Mouse (Mus musculus) left cerebral cortex, postnatal 4 days (tissue): ENCODE data around the gene Plp2. TPM values are rescaled to one million over a fixed set of nuclear protein-coding genes. Genes with fewer than 3 reads are reported as not detected.
"Not testable (repeated sequence)": the region's sequence is repeated elsewhere in the genome, so short reads cannot be mapped to it uniquely, and the experiment has no call there.

ENCODE experiments used
- DNase-seq: peaks from one replicate; pipeline ENCODE4 v3.0.0-alpha.2; 2022
- intact Hi-C: fragments of 180-260 bp; cut with DNase I; formaldehyde crosslinking; loops from one replicate; pipeline ENCODE4 v1.15.1; 2025
- total RNA-seq, 2 experiments: library from RNA; stranded (reverse); gene quantifications; 2 replicates each; pipeline ENCODE4 v1.2.3; 2021

The Plp2 gene
- 10 to 100 TPM; 19.3 to 26.5 TPM for total RNA-seq

- intact Hi-C loops = no loop called here
- peak; percentile 21 for DNase-seq
Measured at GRCm38 (mm10) chrX:7670921-7671623, at the start of gene Plp2. Plp2 (minus strand) TSS chrX:7671390.

- DNase-seq, intact Hi-C loops: not testable (repeated sequence)
Measured at GRCm38 (mm10) chrX:7716058-7716457, 44.9 kb upstream of the Plp2 start.

- peak; percentile 94 for DNase-seq
Measured at GRCm38 (mm10) chrX:7714135-7714899, 43.1 kb upstream of the Plp2 start, which contains the start of gene Wdr45. Wdr45 (plus strand) TSS chrX:7714333.

GRCm38 (mm10) chrX:7713764-7714134, 42.6 kb upstream of the Plp2 start:
- not testable (repeated sequence) for DNase-seq

More at GRCm38 (mm10) chrX:7714135-7714899, 43.1 kb upstream of the Plp2 start, which contains the start of gene Wdr45:
- intact Hi-C loops = not testable (repeated sequence)

GRCm38 (mm10) chrX:7696954-7697381, 25.8 kb upstream of the Plp2 start, which contains the start of gene Gpkow:
Gpkow (plus strand) TSS chrX:7697131.
- intact Hi-C loops = no loop called here
- DNase-seq = peak; percentile 77

More at GRCm38 (mm10) chrX:7713764-7714134, 42.6 kb upstream of the Plp2 start:
- intact Hi-C loops = not testable (repeated sequence)

- DNase-seq = no peak
Measured at GRCm38 (mm10) chrX:7696520-7696919, 25.3 kb upstream of the Plp2 start.

GRCm38 (mm10) chrX:7692862-7693261, 21.7 kb upstream of the Plp2 start:
- intact Hi-C loops = no loop called here
- peak; percentile 14 for DNase-seq

More at GRCm38 (mm10) chrX:7696520-7696919, 25.3 kb upstream of the Plp2 start:
- intact Hi-C loops = no loop called here

- intact Hi-C loops = no loop called here
- no peak for DNase-seq
Measured at GRCm38 (mm10) chrX:7690486-7690885, 19.3 kb upstream of the Plp2 start.

GRCm38 (mm10) chrX:7688321-7688720, 17.1 kb upstream of the Plp2 start:
- DNase-seq = no peak
- intact Hi-C loops = no loop called here

GRCm38 (mm10) chrX:7680864-7681263, 9.7 kb upstream of the Plp2 start, which contains the start of gene Magix:
Magix (minus strand) TSS chrX:7681251.
- DNase-seq = no peak
- intact Hi-C loops = no loop called here

- intact Hi-C loops = no loop called here
- no peak for DNase-seq
Measured at GRCm38 (mm10) chrX:7680057-7680412, 8.8 kb upstream of the Plp2 start.

GRCm38 (mm10) chrX:7679405-7680056, 8.3 kb upstream of the Plp2 start:
- intact Hi-C loops = no loop called here
- peak; percentile 89 for DNase-seq

GRCm38 (mm10) chrX:7678986-7679385, 7.8 kb upstream of the Plp2 start:
- DNase-seq = no peak
- intact Hi-C loops = no loop called here

- intact Hi-C loops = no loop called here
- no peak for DNase-seq
Measured at GRCm38 (mm10) chrX:7675001-7675380, 3.8 kb upstream of the Plp2 start.

GRCm38 (mm10) chrX:7674284-7675000, 3.3 kb upstream of the Plp2 start:
- intact Hi-C loops = no loop called here
- DNase-seq = no peak

- no peak for DNase-seq
- intact Hi-C loops = no loop called here
Measured at GRCm38 (mm10) chrX:7673578-7674281, 2.5 kb upstream of the Plp2 start.

- intact Hi-C loops = no loop called here
- DNase-seq = no peak
Measured at GRCm38 (mm10) chrX:7672739-7673138, 1.5 kb upstream of the Plp2 start.

GRCm38 (mm10) chrX:7670390-7670881, 754 bp downstream of the Plp2 start:
- DNase-seq = peak; percentile 75
- intact Hi-C loops = no loop called here

- intact Hi-C loops = no loop called here
Measured at GRCm38 (mm10) chrX:7665739-7666502, 5.3 kb downstream of the Plp2 start.

More at GRCm38 (mm10) chrX:7665739-7666502, 5.3 kb downstream of the Plp2 start:
- no peak for DNase-seq
